Comparison of ENCODE assay signal across 8 mouse cellular contexts in genomic region chr3:98427600-98428448, GRCm38 (mm10). TPM values are rescaled to one million over a fixed set of nuclear protein-coding genes. Genes with fewer than 3 reads are reported as not detected.
DNase-seq lines count a peak whose midpoint lies in the region; ATAC-seq and TF ChIP-seq lines count a peak whose summit lies in the region.

No protein-coding gene starts in this region.

- DNase-seq in cerebellum, postnatal 36 days, result peak; percentile 87 to 89
- peak; percentile 67 for DNase-seq in gastrocnemius, adult 18-20 months (ENCODE audit: low spot score)
- DNase-seq in hindbrain, postnatal 0 days (ENCODE audit: low spot score), result peak; percentile 88
- peak; percentile 66 to 85 for DNase-seq in left cerebral cortex, postnatal 10 days (ENCODE audit: extremely low spot score in 1 of 2, low spot score in 2 of 2)
- DNase-seq in right cerebral cortex, postnatal 36 days (ENCODE audit: low spot score in 2 of 2), result peak; percentile 73
- DNase-seq in yolk sac, embryonic 10.5 days (ENCODE audit: low spot score), result peak; percentile 87

- ATAC-seq in activated CD4-positive, CD25-positive, alpha-beta regulatory T cell, adult 4 months, result peak; percentile 43
- ATAC-seq in hindbrain, postnatal 0 days, result peak; percentile 96
- peak; percentile 80 for ATAC-seq in megakaryocyte progenitor cell, adult 5-6 weeks (replicated peaks; ENCODE audit: poor library complexity)

- no peaks in the 10 kb centered on the region for H3K27me3 ChIP-seq in hindbrain, postnatal 0 days (ENCODE audit: insufficient read depth, low read length)

- peak overlapping the region; percentile 51 for H3K9ac ChIP-seq in hindbrain, postnatal 0 days (replicated peaks; ENCODE audit: low read length)

- TF ChIP-seq CTCF in hindbrain, postnatal 0 days (IDR thresholded peaks at IDR 0.05; ENCODE audit: low read depth), result no peak

- H3K4me1 ChIP-seq in hindbrain, postnatal 0 days (ENCODE audit: insufficient read depth, low read length), result peaks cover 3% of the 10 kb centered on the region; the same call in 1 of the 2 replicates

- intact Hi-C loops in left cerebral cortex, postnatal 10 days (cut with DNase I), result loop anchor here (5.0 kb wide), 1 partner anchor 46 kb away; the partner anchor contains the start of gene Zfp697

- H3K4me3 ChIP-seq in hindbrain, postnatal 0 days (ENCODE audit: low read length), result peak overlapping the region; percentile 54

- WGBS in hindbrain, postnatal 0 days, result 1% methylated on average over 107 of the region's 110 CpGs

- peak overlapping the region; percentile 73 for H3K4me2 ChIP-seq in hindbrain, postnatal 0 days (ENCODE audit: low read depth, low read length)

- H3K27ac ChIP-seq in hindbrain, postnatal 0 days, result peak overlapping the region; percentile 59

- H3K36me3 ChIP-seq in hindbrain, postnatal 0 days (ENCODE audit: insufficient read depth, low read length), result no peaks in the 10 kb centered on the region

- no peaks in the 10 kb centered on the region for H3K9me3 ChIP-seq in hindbrain, postnatal 0 days (ENCODE audit: low read length)

RNA-seq across cellular contexts. Expression of gene Gm4450, which starts 29.1 kb away (rescaled TPM):
- not detected for polyA plus RNA-seq in activated CD4-positive, CD25-positive, alpha-beta regulatory T cell, adult 4 months (2017; shearing (Covaris generic))
- total RNA-seq in gastrocnemius, adult 18-20 months (2021), result not detected
- total RNA-seq in hindbrain, postnatal 0 days (2014; rRNA removed), result not detected in 2 replicates
- not detected in 2 replicates for polyA plus RNA-seq in hindbrain, postnatal 0 days (2015; fragmentation: Nextera tagmentation; extraction: Ambion mirVana)
- not detected for total RNA-seq in left cerebral cortex, postnatal 10 days (2021)
- not detected in 2 replicates for total RNA-seq in megakaryocyte progenitor cell, adult 5-6 weeks (2015)
- total RNA-seq in megakaryocyte progenitor cell, adult 5-6 weeks (2017), result not detected in 2 replicates

RNA-seq across cellular contexts. Expression of gene Zfp697, which starts 45.6 kb away (rescaled TPM):
- under 1 TPM in 1 of 2 experiments, not detected in 1; 0.11 TPM for polyA plus RNA-seq in activated CD4-positive, CD25-positive, alpha-beta regulatory T cell, adult 4 months (2017; shearing (Covaris generic))
- 1 to 10 TPM in 1 of 2 experiments, under 1 TPM in 1; 0.78 to 2.0 TPM for total RNA-seq in gastrocnemius, adult 18-20 months (2021)
- 29.1 and 29.6 TPM in 2 replicates for total RNA-seq in hindbrain, postnatal 0 days (2014; rRNA removed)
- 15.3 and 17.3 TPM in 2 replicates for polyA plus RNA-seq in hindbrain, postnatal 0 days (2015; fragmentation: Nextera tagmentation; extraction: Ambion mirVana)
- 10 to 100 TPM; 39.2 to 42.4 TPM for total RNA-seq in left cerebral cortex, postnatal 10 days (2021)
- 0.90 and 1.2 TPM in 2 replicates for total RNA-seq in megakaryocyte progenitor cell, adult 5-6 weeks (2015)
- 0.54 and 0.84 TPM in 2 replicates for total RNA-seq in megakaryocyte progenitor cell, adult 5-6 weeks (2017)

Comparison
In these comparisons a context has a peak if more than half of its experiments do, and no peak if none do; other contexts are left out.
1. Peak in every context shown above with its lines: DNase-seq, ATAC-seq, H3K4me3 ChIP-seq and H3K27ac ChIP-seq.
2. ATAC-seq: peak in every context shown above with its lines; median percentile 96 in hindbrain, postnatal 0 days; 80 in megakaryocyte progenitor cell, adult 5-6 weeks; 43 in activated CD4-positive, CD25-positive, alpha-beta regulatory T cell, adult 4 months.